ENCODE assay signal across 8 mouse cellular contexts in the genomic region with DNA sequence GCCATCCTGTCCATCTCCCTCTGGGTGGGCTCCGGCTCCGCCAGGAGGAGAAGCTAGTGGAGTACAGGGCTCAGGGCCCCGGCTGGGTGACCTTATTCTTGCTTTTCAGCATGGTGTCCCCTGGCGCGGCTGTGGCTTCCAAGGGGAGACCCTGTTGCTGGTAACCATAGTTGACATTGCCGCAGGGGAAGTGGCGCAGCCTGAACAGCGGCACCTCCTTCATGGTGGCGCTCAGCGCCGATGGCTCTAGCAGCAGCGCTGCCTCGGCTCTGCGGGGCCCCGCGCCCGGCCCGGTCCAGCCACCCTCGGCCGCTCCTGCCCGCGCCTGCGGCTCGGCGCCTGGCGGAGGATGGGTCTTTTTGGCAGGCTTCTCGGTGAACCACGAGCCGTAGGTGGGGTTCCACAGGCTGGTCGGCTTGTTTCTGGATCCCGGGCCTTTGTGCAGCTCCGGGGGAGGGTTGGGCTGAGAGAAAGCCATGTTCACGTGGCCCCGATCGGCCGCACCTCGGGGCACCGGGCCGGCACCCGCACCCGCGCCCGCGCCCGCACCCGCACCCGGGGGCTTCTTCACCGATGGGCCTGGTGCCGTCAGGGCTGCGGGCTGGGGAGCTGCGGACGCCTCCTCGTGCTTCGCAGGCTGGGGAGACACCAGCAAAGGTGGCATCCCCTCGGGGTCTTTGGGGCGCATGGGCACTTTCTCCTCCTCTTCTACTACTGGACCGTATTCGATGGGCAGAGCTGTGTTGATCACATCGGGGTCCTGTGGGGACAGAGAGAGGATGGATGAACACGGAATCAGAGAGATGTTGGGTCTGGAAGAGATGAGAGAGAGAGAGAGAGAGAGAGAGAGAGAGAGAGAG.
A peak's percentile ranks its signal among the peaks of the same experiment; 100 is the strongest.
DNase-seq lines count a peak whose midpoint lies in the region; ATAC-seq and TF ChIP-seq lines count a peak whose summit lies in the region.

No protein-coding gene starts in this region.

- DNase-seq in kidney, postnatal 25 days = no peak
- peak; percentile 18 to 29 for DNase-seq in heart, postnatal 36 days
- DNase-seq in left cerebral cortex, postnatal 25 days (ENCODE audit: low spot score in 2 of 2) = peak; percentile 24 to 28
- peak; percentile 75 for DNase-seq in midbrain, embryonic 14.5 days
- DNase-seq in stomach, postnatal 0 days (ENCODE audit: low spot score) = peak; percentile 26
- no peak for DNase-seq in cerebellum, adult 18-20 months

- no peaks in the 10 kb centered on the region for H3K9me3 ChIP-seq in kidney, embryonic 15.5 days (replicated peaks)
- no peaks in the 10 kb centered on the region for H3K9me3 ChIP-seq in embryonic facial prominence, embryonic 15.5 days (replicated peaks)
- H3K9me3 ChIP-seq in midbrain, embryonic 14.5 days (ENCODE audit: control insufficient read depth, low read length) = no peaks in the 10 kb centered on the region
- H3K9me3 ChIP-seq in stomach, postnatal 0 days (ENCODE audit: control insufficient read depth, low read length) = no peaks in the 10 kb centered on the region

- H3K4me2 ChIP-seq in kidney, embryonic 15.5 days = peak overlapping the region; percentile 86
- H3K4me2 ChIP-seq in embryonic facial prominence, embryonic 15.5 days (replicated peaks) = peak overlapping the region; percentile 90
- H3K4me2 ChIP-seq in midbrain, embryonic 14.5 days (ENCODE audit: low read length) = peak overlapping the region; percentile 82
- H3K4me2 ChIP-seq in stomach, postnatal 0 days (replicated peaks; ENCODE audit: low read depth) = peak overlapping the region; percentile 83

- H3K36me3 ChIP-seq in kidney, embryonic 15.5 days = no peaks in the 10 kb centered on the region
- H3K36me3 ChIP-seq in embryonic facial prominence, embryonic 15.5 days = no peaks in the 10 kb centered on the region
- no peaks in the 10 kb centered on the region for H3K36me3 ChIP-seq in midbrain, embryonic 14.5 days (ENCODE audit: control insufficient read depth, insufficient read depth, low read length)
- H3K36me3 ChIP-seq in stomach, postnatal 0 days (ENCODE audit: control insufficient read depth, insufficient read depth, low read length) = no peaks in the 10 kb centered on the region

- H3K27me3 ChIP-seq in kidney, embryonic 15.5 days = no peaks in the 10 kb centered on the region
- H3K27me3 ChIP-seq in embryonic facial prominence, embryonic 15.5 days = no peaks in the 10 kb centered on the region
- H3K27me3 ChIP-seq in midbrain, embryonic 14.5 days (ENCODE audit: control insufficient read depth, insufficient read depth, low read length) = no peaks in the 10 kb centered on the region
- H3K27me3 ChIP-seq in stomach, postnatal 0 days (ENCODE audit: control insufficient read depth, insufficient read depth, low read length) = no peaks in the 10 kb centered on the region

- H3K4me1 ChIP-seq in kidney, embryonic 15.5 days = peaks cover 8% of the 10 kb centered on the region; the same call in 1 of the 2 replicates
- peaks cover 11% of the 10 kb centered on the region; the same call in 1 of the 2 replicates for H3K4me1 ChIP-seq in embryonic facial prominence, embryonic 15.5 days
- H3K4me1 ChIP-seq in midbrain, embryonic 14.5 days (ENCODE audit: control insufficient read depth, insufficient read depth, low read length) = peaks cover 7% of the 10 kb centered on the region
- no peaks in the 10 kb centered on the region for H3K4me1 ChIP-seq in stomach, postnatal 0 days (replicated peaks; ENCODE audit: control insufficient read depth, insufficient read depth)

- intact Hi-C loops in heart, postnatal 36 days (cut with DNase I) = loop anchor here (5.0 kb wide), 1 partner anchor 307 kb away; no protein-coding TSS in a partner anchor
- intact Hi-C loops in left cerebral cortex, postnatal 25 days (cut with DNase I) = no loop called here

- TF ChIP-seq EP300 in stomach, postnatal 0 days (optimal IDR thresholded peaks at IDR 0.05) = no peak

- TF ChIP-seq CTCF in stomach, postnatal 0 days (IDR thresholded peaks at IDR 0.05; ENCODE audit: low read depth) = no peak

- ATAC-seq in kidney, embryonic 15.5 days (replicated peaks; ENCODE audit: low FRiP score) = peak; percentile 84
- ATAC-seq in embryonic facial prominence, embryonic 15.5 days (ENCODE audit: insufficient number of reproducible peaks, low FRiP score, low TSS enrichment, low read depth) = peak; percentile 57
- ATAC-seq in midbrain, embryonic 14.5 days (ENCODE audit: low FRiP score, low TSS enrichment) = peak; percentile 75
- peak; percentile 57; the same call in 1 of the 2 replicates for ATAC-seq in stomach, postnatal 0 days (ENCODE audit: low FRiP score, low TSS enrichment)

- peak overlapping the region; percentile 47 for H3K9ac ChIP-seq in kidney, embryonic 15.5 days
- peak overlapping the region; percentile 41 for H3K9ac ChIP-seq in embryonic facial prominence, embryonic 15.5 days
- H3K9ac ChIP-seq in midbrain, embryonic 14.5 days (replicated peaks; ENCODE audit: low read length) = peak overlapping the region; percentile 65
- peak overlapping the region; percentile 64 for H3K9ac ChIP-seq in stomach, postnatal 0 days (ENCODE audit: low read length)

- H3K4me3 ChIP-seq in kidney, embryonic 15.5 days (replicated peaks) = peak overlapping the region; percentile 53
- peak overlapping the region; percentile 51 for H3K4me3 ChIP-seq in embryonic facial prominence, embryonic 15.5 days (replicated peaks)
- H3K4me3 ChIP-seq in midbrain, embryonic 14.5 days (replicated peaks; ENCODE audit: low read depth, low read length) = peak overlapping the region; percentile 43
- H3K4me3 ChIP-seq in stomach, postnatal 0 days (ENCODE audit: low read depth, low read length) = peak overlapping the region; percentile 41

- WGBS in kidney, embryonic 15.5 days = 7% methylated on average over 60 of the region's 60 CpGs
- 5% methylated on average over 60 of the region's 60 CpGs for WGBS in embryonic facial prominence, embryonic 15.5 days
- 5% methylated on average over 60 of the region's 60 CpGs for WGBS in midbrain, embryonic 14.5 days
- 6% methylated on average over 54 of the region's 60 CpGs for WGBS in stomach, postnatal 0 days

- H3K27ac ChIP-seq in kidney, embryonic 15.5 days = no peak overlapping the region
- no peak overlapping the region for H3K27ac ChIP-seq in embryonic facial prominence, embryonic 15.5 days (replicated peaks)
- no peak overlapping the region for H3K27ac ChIP-seq in midbrain, embryonic 14.5 days (replicated peaks; ENCODE audit: low read depth, low read length)
- no peak overlapping the region for H3K27ac ChIP-seq in stomach, postnatal 0 days (replicated peaks)

Comparison
In these comparisons a context has a peak if more than half of its experiments do, and no peak if none do; other contexts are left out.
1. DNase-seq: peak in heart, postnatal 36 days (2 of 2), left cerebral cortex, postnatal 25 days (2 of 2), midbrain, embryonic 14.5 days (single experiment) and stomach, postnatal 0 days (single experiment); none in kidney, postnatal 25 days (0 of 2) and cerebellum, adult 18-20 months (0 of 2).
2. Peak in every context shown above with its lines, with median percentiles within 50 percentile points of each other: ATAC-seq, H3K4me2 ChIP-seq, H3K4me3 ChIP-seq and H3K9ac ChIP-seq.